9 mouse cellular contexts compared by ENCODE assay signal in genomic region chr17:29858764-29859163, GRCm38 (mm10).
A peak's percentile ranks its signal among the peaks of the same experiment; 100 is the strongest.
DNase-seq lines count a peak whose midpoint lies in the region; ATAC-seq and TF ChIP-seq lines count a peak whose summit lies in the region.
"Had no signal": no experiment of that assay in that cellular context is flagged by ENCODE, and none has a peak within 500 bp of the region (broad histone marks: within the 10 kb centered on the region; RNA-seq: fewer than 3 reads in every experiment).

No protein-coding gene starts in this region.

- H3K27me3 ChIP-seq in testis, adult 2 months (ENCODE audit: control insufficient read depth, insufficient read depth, low read length): no peaks in the 10 kb centered on the region
- H3K27me3 ChIP-seq in liver, embryonic 11.5 days (replicated peaks; ENCODE audit: control insufficient read depth, insufficient read depth, low read length): no peaks in the 10 kb centered on the region
- no peaks in the 10 kb centered on the region for H3K27me3 ChIP-seq in forebrain, embryonic 13.5 days
- H3K27me3 ChIP-seq: midbrain, embryonic 12.5 days had no signal

- no peaks in the 10 kb centered on the region for H3K9me3 ChIP-seq in liver, embryonic 11.5 days (ENCODE audit: control insufficient read depth, low read length)
- no peaks in the 10 kb centered on the region for H3K9me3 ChIP-seq in forebrain, embryonic 13.5 days (replicated peaks)
- H3K9me3 ChIP-seq: midbrain, embryonic 12.5 days had no signal

- DNase-seq in embryo, embryonic 10 days (ENCODE audit: low spot score): peak; percentile 34
- no peak for DNase-seq in embryo, embryonic 9.5 days (ENCODE audit: extremely low spot score)
- no peak for DNase-seq in testis, postnatal 14 days (ENCODE audit: low spot score)
- DNase-seq in liver, embryonic 11.5 days (ENCODE audit: low spot score): no peak
- DNase-seq in thymus, postnatal 0 days (ENCODE audit: low spot score): peak; percentile 58
- no peak for DNase-seq in cerebellum, adult 9-11 months

- H3K4me2 ChIP-seq in liver, embryonic 11.5 days: peak overlapping the region; percentile 35; the same call in 1 of the 2 replicates
- H3K4me2 ChIP-seq in forebrain, embryonic 13.5 days: no peak overlapping the region
- H3K4me2 ChIP-seq: midbrain, embryonic 12.5 days had no signal

- H3K4me1 ChIP-seq in testis, adult 2 months (ENCODE audit: control insufficient read depth, insufficient read depth, low read length): peaks cover 2% of the 10 kb centered on the region; the same call in 1 of the 2 replicates
- peaks cover 57% of the 10 kb centered on the region for H3K4me1 ChIP-seq in liver, embryonic 11.5 days (replicated peaks; ENCODE audit: control insufficient read depth, insufficient read depth, low read length)
- H3K4me1 ChIP-seq in forebrain, embryonic 13.5 days: peaks cover 17% of the 10 kb centered on the region
- H3K4me1 ChIP-seq: midbrain, embryonic 12.5 days had no signal

- TF ChIP-seq POLR2A in testis, adult 2 months (IDR thresholded peaks at IDR 0.05; ENCODE audit: control insufficient read depth, low read depth, low read length): no peak

- H3K9ac ChIP-seq in liver, embryonic 11.5 days (ENCODE audit: low read depth, low read length): peak overlapping the region; percentile 1; the same call in 1 of the 2 replicates
- H3K9ac ChIP-seq in forebrain, embryonic 13.5 days: no peak overlapping the region
- H3K9ac ChIP-seq: midbrain, embryonic 12.5 days had no signal

- WGBS in liver, embryonic 11.5 days: 77% methylated on average over 3 of the region's 3 CpGs
- 87% methylated on average over 3 of the region's 3 CpGs for WGBS in forebrain, embryonic 13.5 days

- H3K27ac ChIP-seq in testis, adult 2 months (ENCODE audit: control insufficient read depth, insufficient read depth, low read depth, low read length): no peak overlapping the region
- peak overlapping the region; percentile 85 for H3K27ac ChIP-seq in liver, embryonic 11.5 days (ENCODE audit: low read depth, low read length)
- H3K27ac ChIP-seq in forebrain, embryonic 13.5 days: no peak overlapping the region
- H3K27ac ChIP-seq: midbrain, embryonic 12.5 days had no signal

- TF ChIP-seq CTCF in testis, adult 2 months (IDR thresholded peaks at IDR 0.05; ENCODE audit: control insufficient read depth, insufficient read depth, insufficient replicate concordance, low read depth, low read length): peak; percentile 32; the same call in 1 of the 2 replicates

- no peak overlapping the region for H3K4me3 ChIP-seq in testis, adult 2 months (ENCODE audit: control insufficient read depth, low read depth, low read length)
- H3K4me3 ChIP-seq in liver, embryonic 11.5 days (ENCODE audit: low read depth, low read length): no peak overlapping the region
- H3K4me3 ChIP-seq in forebrain, embryonic 13.5 days: no peak overlapping the region
- H3K4me3 ChIP-seq: midbrain, embryonic 12.5 days had no signal

- no peaks in the 10 kb centered on the region for H3K36me3 ChIP-seq in testis, adult 2 months (ENCODE audit: control insufficient read depth, insufficient read depth, low read length)
- H3K36me3 ChIP-seq in liver, embryonic 11.5 days (ENCODE audit: control insufficient read depth, insufficient read depth, low read length): no peaks in the 10 kb centered on the region
- no peaks in the 10 kb centered on the region for H3K36me3 ChIP-seq in forebrain, embryonic 13.5 days (ENCODE audit: poor library complexity, severe bottlenecking)
- H3K36me3 ChIP-seq: midbrain, embryonic 12.5 days had no signal

- no peak for ATAC-seq in liver, embryonic 11.5 days (replicated peaks; ENCODE audit: low FRiP score)
- no peak for ATAC-seq in forebrain, embryonic 13.5 days

Comparison
In these comparisons a context has a peak if more than half of its experiments do, and no peak if none do; other contexts are left out.
1. DNase-seq: peak in embryo, embryonic 10 days (single experiment) and thymus, postnatal 0 days (single experiment); none in embryo, embryonic 9.5 days (single experiment), testis, postnatal 14 days (single experiment), liver, embryonic 11.5 days (single experiment) and cerebellum, adult 9-11 months (single experiment).